Mouse (Mus musculus): ENCODE measurements around the gene Kmt2d.

DNA sequence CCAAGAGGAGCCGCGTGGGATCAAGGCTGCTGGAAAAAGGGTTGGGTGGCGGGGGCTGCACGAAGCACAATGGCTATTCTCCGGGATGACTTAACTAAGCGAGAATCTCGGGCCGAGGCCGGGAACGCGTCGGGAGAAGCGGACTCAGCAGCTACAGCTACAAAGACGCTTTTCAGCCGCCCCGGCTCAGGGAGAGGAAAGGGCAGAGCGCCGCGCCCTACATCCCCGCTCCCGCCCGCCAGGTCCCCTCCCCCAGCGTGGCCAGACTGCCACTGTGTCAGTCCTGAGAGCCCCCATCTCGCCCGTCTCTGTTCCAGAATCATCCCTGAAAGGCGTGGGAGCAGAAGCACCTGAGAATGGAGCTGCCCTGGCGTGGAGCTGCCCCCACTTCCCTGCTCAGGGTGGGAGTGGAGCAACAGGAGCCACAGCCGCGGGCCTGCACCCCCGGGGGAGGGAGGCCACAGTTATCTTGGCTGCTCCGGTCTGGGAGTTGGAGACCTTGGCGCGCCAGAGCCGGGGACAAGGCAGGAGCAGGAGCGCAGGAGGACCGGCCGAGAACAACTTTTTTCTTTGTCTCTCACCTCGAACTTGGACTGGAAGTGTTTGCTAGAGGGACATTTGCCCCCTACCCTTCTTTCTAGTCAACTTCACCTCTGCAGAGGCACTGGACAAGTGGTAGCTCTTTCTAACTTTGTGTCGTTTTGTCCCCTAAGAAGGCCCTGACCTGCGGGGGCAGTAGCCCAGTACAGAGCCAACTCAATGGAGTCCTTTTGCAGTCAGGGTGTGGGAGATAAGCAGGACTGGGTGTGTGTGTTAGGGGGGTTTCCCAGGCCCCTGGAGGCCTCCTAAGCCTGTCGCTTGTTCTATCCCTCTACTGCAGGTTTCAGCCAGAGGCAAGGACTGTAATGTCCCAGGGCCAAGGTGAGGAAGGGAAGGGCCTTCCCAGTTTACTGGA is 24.9 kb upstream of the Kmt2d start:
- TF ChIP-seq POLR2A (IDR thresholded peaks at IDR 0.05; ENCODE audit: insufficient read depth, low read depth, low read length), result no peak
- no peak for TF ChIP-seq CTCF (IDR thresholded peaks at IDR 0.05; ENCODE audit: insufficient read depth, low read depth, low read length)
